Mouse (Mus musculus): ENCODE data around the gene Gm9964.

The Gm9964 gene

DNA sequence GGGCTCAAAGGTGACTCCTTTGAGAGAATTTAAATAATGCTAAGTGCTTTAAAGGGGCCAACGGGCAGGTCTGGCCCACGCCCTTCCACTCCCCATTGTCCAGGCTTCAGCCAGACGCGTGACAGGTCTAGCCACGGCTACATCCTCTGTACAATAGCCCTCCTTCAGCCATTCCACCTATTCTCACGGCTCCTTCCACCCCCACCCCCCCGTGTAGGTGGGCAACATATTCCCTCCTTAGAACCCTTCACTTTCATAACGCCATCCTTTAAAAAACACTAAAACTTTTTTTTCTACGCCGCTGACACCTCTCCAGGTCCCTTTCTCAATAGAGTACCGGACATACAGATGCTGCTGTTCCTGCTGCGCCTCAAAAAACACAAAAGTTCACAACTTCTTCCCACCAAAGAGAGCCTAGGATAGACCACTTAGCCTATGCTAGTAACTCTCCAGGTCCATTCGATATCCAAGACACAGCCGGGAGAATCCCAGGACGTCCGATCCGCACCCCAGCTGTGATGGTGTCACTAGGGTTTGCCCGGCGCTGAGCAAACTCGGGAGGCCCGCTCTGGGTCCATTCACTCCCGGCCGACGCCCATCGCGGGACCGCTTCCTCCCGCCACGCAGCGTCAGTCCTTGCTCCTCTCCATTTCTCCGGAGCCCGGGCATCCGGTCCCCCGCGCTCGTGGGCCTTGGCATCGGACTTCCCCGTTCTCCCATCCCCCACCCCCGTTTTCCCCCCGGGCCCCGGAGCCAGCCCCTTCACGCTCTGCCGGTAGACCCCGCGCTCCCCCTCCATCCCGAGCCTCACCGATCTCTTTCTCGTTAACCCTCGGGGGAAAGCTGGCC lies 42.9 kb downstream of the Gm9964 start:
- peak; percentile 55 for DNase-seq (ENCODE audit: low read depth, low spot score)

DNA sequence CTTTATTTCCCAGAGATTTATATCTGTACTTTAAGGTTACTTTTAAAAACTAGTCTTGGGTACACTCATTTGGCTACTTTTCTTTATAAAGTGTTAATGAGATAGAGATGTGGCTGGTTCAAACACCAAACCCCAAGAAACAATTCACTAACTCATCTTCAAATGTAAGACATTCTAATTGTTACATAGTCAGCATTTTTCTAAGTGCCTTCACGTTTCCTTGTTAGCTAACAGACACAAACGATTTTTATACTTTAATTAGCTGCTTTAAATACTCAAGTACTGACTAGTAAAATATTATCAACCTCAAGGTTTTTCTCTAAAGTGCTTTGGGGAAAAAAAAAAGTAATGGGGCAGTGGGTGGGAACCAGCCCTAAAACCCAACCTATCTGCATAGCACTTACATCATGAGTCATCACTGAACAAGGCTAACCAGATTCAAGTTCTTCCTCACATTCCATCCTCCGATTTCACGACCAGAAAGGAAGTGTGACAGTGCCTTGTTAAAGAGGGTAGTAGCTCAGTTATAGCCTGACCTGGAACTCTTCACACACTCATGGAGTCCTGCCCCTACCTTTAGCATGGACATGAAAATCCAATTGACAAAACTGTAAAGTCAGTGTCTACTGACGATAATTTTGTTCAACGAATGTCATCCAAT lies 43.7 kb downstream of the Gm9964 start:
- DNase-seq (ENCODE audit: low read depth, low spot score): peak; percentile 68
